In the genomic region with DNA sequence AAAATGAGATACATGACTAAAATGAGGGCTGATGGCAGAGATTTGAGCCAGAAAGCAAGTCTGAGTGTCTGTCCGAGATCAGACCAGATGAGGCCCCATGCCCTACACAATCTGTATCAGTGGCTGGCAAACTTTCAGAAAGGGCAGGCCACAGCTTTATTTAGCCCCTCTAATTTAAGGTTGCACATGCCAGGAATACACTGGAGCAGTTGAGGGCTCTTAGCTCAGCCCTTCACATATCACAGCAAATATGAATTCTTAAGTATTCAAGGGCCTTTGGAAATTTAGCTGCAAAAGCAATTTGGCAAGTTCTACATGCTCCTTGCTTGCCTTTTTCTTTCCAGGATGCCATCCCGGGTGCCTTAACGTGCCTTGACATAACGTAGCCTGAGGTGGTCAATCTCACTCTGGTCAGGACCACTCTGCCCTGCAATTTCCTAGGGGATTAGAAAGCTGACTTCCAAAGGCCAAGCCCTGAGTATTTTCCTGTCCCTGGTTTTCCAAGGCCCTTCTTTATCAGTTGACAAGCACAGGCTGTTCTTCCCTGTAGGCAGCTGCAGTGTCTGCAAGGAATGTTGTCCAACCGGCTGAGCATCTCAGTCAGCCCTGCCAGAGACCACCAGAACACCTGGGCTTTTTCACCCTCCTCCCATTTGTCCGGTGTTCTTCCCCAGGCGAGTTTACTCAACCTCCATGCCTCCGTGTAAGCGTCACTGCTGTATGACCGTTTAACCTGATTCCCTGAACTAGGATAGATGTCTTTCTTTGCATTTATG, we compare ENCODE assay signal across 17 mouse cellular contexts. TPM values are rescaled to one million over a fixed set of nuclear protein-coding genes. Genes with fewer than 3 reads are reported as not detected.
DNase-seq lines count a peak whose midpoint lies in the region; ATAC-seq and TF ChIP-seq lines count a peak whose summit lies in the region.
"Had no signal": no experiment of that assay in that cellular context is flagged by ENCODE, and none has a peak within 500 bp of the region (broad histone marks: within the 10 kb centered on the region; RNA-seq: fewer than 3 reads in every experiment).

No protein-coding gene starts in this region.

- no peak overlapping the region for H3K9ac ChIP-seq in heart, adult 2 months (ENCODE audit: low read depth, low read length)
- H3K9ac ChIP-seq in heart, postnatal 0 days (replicated peaks; ENCODE audit: low read depth, low read length): no peak overlapping the region
- H3K9ac ChIP-seq in lung, embryonic 16.5 days (ENCODE audit: low read length): no peak overlapping the region
- H3K9ac ChIP-seq: forebrain, embryonic 15.5 days; neural tube, embryonic 15.5 days had no signal

- no peak for TF ChIP-seq EP300 in heart, adult 2 months (IDR thresholded peaks at IDR 0.05; ENCODE audit: insufficient read depth, low read depth, low read length)
- TF ChIP-seq EP300 in heart, postnatal 0 days (IDR thresholded peaks at IDR 0.05; ENCODE audit: low read depth): no peak

- ATAC-seq in heart, postnatal 0 days (ENCODE audit: insufficient read depth, low read depth): no peak; the same call in 1 of the 2 replicates
- peak; percentile 87 for ATAC-seq in lung, embryonic 16.5 days (ENCODE audit: low read depth)
- ATAC-seq in activated CD4-positive, CD25-positive, alpha-beta regulatory T cell, adult 4 months: no peak
- ATAC-seq in megakaryocyte progenitor cell, adult 5-6 weeks (replicated peaks; ENCODE audit: poor library complexity): no peak
- ATAC-seq: forebrain, embryonic 15.5 days; hindbrain, postnatal 0 days had no signal

- no peak for TF ChIP-seq CTCF in heart, adult 2 months (IDR thresholded peaks at IDR 0.05)
- no peak for TF ChIP-seq CTCF in heart, postnatal 0 days (IDR thresholded peaks at IDR 0.05; ENCODE audit: low read depth)

- H3K4me1 ChIP-seq in heart, adult 2 months (ENCODE audit: control insufficient read depth, insufficient read depth, low read length): no peaks in the 10 kb centered on the region; the same call in none of the 2 replicates
- no peaks in the 10 kb centered on the region for H3K4me1 ChIP-seq in heart, postnatal 0 days (ENCODE audit: control insufficient read depth, insufficient read depth)
- H3K4me1 ChIP-seq in lung, embryonic 16.5 days (replicated peaks; ENCODE audit: control insufficient read depth, insufficient read depth, low read length): no peaks in the 10 kb centered on the region
- H3K4me1 ChIP-seq: forebrain, embryonic 15.5 days; neural tube, embryonic 15.5 days had no signal

- H3K79me2 ChIP-seq in heart, adult 2 months (replicated peaks; ENCODE audit: control insufficient read depth, insufficient read depth, low read length): no peaks in the 10 kb centered on the region

- H3K4me2 ChIP-seq in heart, postnatal 0 days (ENCODE audit: low read depth, low read length): no peak overlapping the region
- no peak overlapping the region for H3K4me2 ChIP-seq in lung, embryonic 16.5 days (ENCODE audit: low read depth, low read length)
- H3K4me2 ChIP-seq: forebrain, embryonic 15.5 days; neural tube, embryonic 15.5 days had no signal

- no peak overlapping the region for H3K4me3 ChIP-seq in heart, adult 2 months
- no peak overlapping the region for H3K4me3 ChIP-seq in heart, postnatal 0 days (ENCODE audit: low read depth, low read length)
- H3K4me3 ChIP-seq in lung, embryonic 16.5 days (ENCODE audit: low read length): no peak overlapping the region
- H3K4me3 ChIP-seq: forebrain, embryonic 15.5 days; neural tube, embryonic 15.5 days had no signal

- no peaks in the 10 kb centered on the region for H3K27me3 ChIP-seq in heart, adult 2 months (ENCODE audit: control insufficient read depth, insufficient read depth, low read length)
- no peaks in the 10 kb centered on the region for H3K27me3 ChIP-seq in heart, postnatal 0 days (ENCODE audit: control insufficient read depth, insufficient read depth, low read length)
- no peaks in the 10 kb centered on the region for H3K27me3 ChIP-seq in lung, embryonic 16.5 days (ENCODE audit: control insufficient read depth, insufficient read depth, low read depth, low read length)
- H3K27me3 ChIP-seq: forebrain, embryonic 15.5 days; neural tube, embryonic 15.5 days had no signal

- H3K27ac ChIP-seq in heart, adult 2 months: no peak overlapping the region
- peak overlapping the region; percentile 64 for H3K27ac ChIP-seq in heart, postnatal 0 days (ENCODE audit: low read depth)
- H3K27ac ChIP-seq in lung, embryonic 16.5 days (ENCODE audit: low read length): peak overlapping the region; percentile 78
- H3K27ac ChIP-seq: forebrain, embryonic 15.5 days; hindbrain, postnatal 0 days; neural tube, embryonic 15.5 days had no signal

- no peaks in the 10 kb centered on the region for H3K36me3 ChIP-seq in heart, adult 2 months (ENCODE audit: control insufficient read depth, insufficient read depth, low read length)
- H3K36me3 ChIP-seq in heart, postnatal 0 days (replicated peaks; ENCODE audit: control insufficient read depth, insufficient read depth, low read length): no peaks in the 10 kb centered on the region
- no peaks in the 10 kb centered on the region for H3K36me3 ChIP-seq in lung, embryonic 16.5 days (ENCODE audit: control insufficient read depth, insufficient read depth, low read length)
- H3K36me3 ChIP-seq: forebrain, embryonic 15.5 days; neural tube, embryonic 15.5 days had no signal

- intact Hi-C loops in heart, adult 2 months (cut with DNase I): no loop called here

- no peaks in the 10 kb centered on the region for H3K9me3 ChIP-seq in heart, postnatal 0 days (replicated peaks; ENCODE audit: control insufficient read depth, low read length)
- no peaks in the 10 kb centered on the region for H3K9me3 ChIP-seq in lung, embryonic 16.5 days (ENCODE audit: control insufficient read depth, low read length)
- H3K9me3 ChIP-seq: forebrain, embryonic 15.5 days; neural tube, embryonic 15.5 days had no signal

- peak; percentile 84 for DNase-seq in heart, adult 11 months
- DNase-seq in heart, adult 2 months: no peak
- peak; percentile 2 for DNase-seq in brain, adult 2 months (ENCODE audit: low read depth, low spot score)
- DNase-seq in heart, postnatal 0 days (ENCODE audit: low spot score): no peak
- DNase-seq in gastrocnemius, adult 8-10 months (ENCODE audit: low spot score in 2 of 2): no peak
- DNase-seq: adrenal gland, postnatal 14 days; right cerebral cortex, adult 18-20 months; thymus, postnatal 14 days had no signal

- TF ChIP-seq POLR2A in heart, adult 2 months (IDR thresholded peaks at IDR 0.05; ENCODE audit: insufficient read depth, low read depth, low read length): no peak

- 48% methylated on average over 10 of the region's 10 CpGs for WGBS in heart, adult 2 months
- WGBS in heart, postnatal 0 days: 33% methylated on average over 10 of the region's 10 CpGs
- 42% methylated on average over 10 of the region's 10 CpGs for WGBS in lung, embryonic 16.5 days

RNA-seq across cellular contexts. Expression of a gene that starts 25.8 kb away (rescaled TPM):
- under 1 TPM in 1 of 2 experiments, not detected in 1; 0.10 TPM for total RNA-seq in heart, adult 2 months (2021)
- polyA plus RNA-seq in heart, adult 2 months (2012; rRNA removed): 0.12 and 0.20 TPM in 2 replicates
- not detected in 2 replicates for total RNA-seq in heart, postnatal 0 days (2014; rRNA removed; ENCODE audit: low replicate concordance)
- 0.07 TPM in 1 of 2 replicates, not detected in the other for polyA plus RNA-seq in heart, postnatal 0 days (2015; fragmentation: Nextera tagmentation; extraction: Ambion mirVana)
- polyA plus RNA-seq in lung, embryonic 16.5 days (2015; fragmentation: Nextera tagmentation; extraction: Ambion mirVana): 0.10 and 0.14 TPM in 2 replicates
- under 1 TPM in 1 of 2 experiments, not detected in 1; 0.21 TPM for polyA plus RNA-seq in activated CD4-positive, CD25-positive, alpha-beta regulatory T cell, adult 4 months (2017; shearing (Covaris generic))
- under 1 TPM; 0.13 to 0.52 (median 0.39) TPM for total RNA-seq in gastrocnemius, adult 8-10 months (2022)
- not detected in 2 replicates for total RNA-seq in megakaryocyte progenitor cell, adult 5-6 weeks (2015)
- total RNA-seq in megakaryocyte progenitor cell, adult 5-6 weeks (2017): not detected in 2 replicates
- total RNA-seq: adrenal gland, postnatal 14 days; ES-E14; megakaryocyte, adult 5-6 weeks; monocyte, adult 5-6 weeks had no signal

RNA-seq across cellular contexts. Expression of a gene that starts 49.5 kb away (rescaled TPM):
- total RNA-seq in heart, adult 2 months (2021): 10 to 100 TPM; 19.4 to 22.2 TPM
- 4.6 and 10.1 TPM in 2 replicates for polyA plus RNA-seq in heart, adult 2 months (2012; rRNA removed)
- 13.5 and 24.7 TPM in 2 replicates for total RNA-seq in heart, postnatal 0 days (2014; rRNA removed; ENCODE audit: low replicate concordance)
- polyA plus RNA-seq in heart, postnatal 0 days (2015; fragmentation: Nextera tagmentation; extraction: Ambion mirVana): 9.3 and 10.0 TPM in 2 replicates
- 20.3 and 23.3 TPM in 2 replicates for polyA plus RNA-seq in lung, embryonic 16.5 days (2015; fragmentation: Nextera tagmentation; extraction: Ambion mirVana)
- 10 to 100 TPM; 22.8 to 28.2 TPM for polyA plus RNA-seq in activated CD4-positive, CD25-positive, alpha-beta regulatory T cell, adult 4 months (2017; shearing (Covaris generic))
- 10 to 100 TPM; 22.2 to 28.6 (median 24.1) TPM for total RNA-seq in gastrocnemius, adult 8-10 months (2022)
- total RNA-seq in megakaryocyte progenitor cell, adult 5-6 weeks (2015): 30.1 and 30.2 TPM in 2 replicates
- 17.3 and 22.3 TPM in 2 replicates for total RNA-seq in megakaryocyte progenitor cell, adult 5-6 weeks (2017)

Comparison
In these comparisons a context has a peak if more than half of its experiments do, and no peak if none do; other contexts are left out.
1. DNase-seq: peak in heart, adult 11 months (single experiment) and brain, adult 2 months (single experiment); none in heart, adult 2 months (0 of 2), heart, postnatal 0 days (single experiment) and gastrocnemius, adult 8-10 months (0 of 2).